Mouse (Mus musculus): ENCODE results near the gene Zbtb2.
A peak's percentile ranks its signal among the peaks of the same experiment; 100 is the strongest.
"Not testable (repeated sequence)": the region's sequence is repeated elsewhere in the genome, so short reads cannot be mapped to it uniquely, and the experiment has no call there.

Gene Zbtb2

GRCm38 (mm10) chr10:4387701-4388383 lies at the start of gene Zbtb2:
Gene Zbtb2, minus strand, starts transcription at chr10:4388108.
- peak; percentile 76 to 94 for DNase-seq

- no peak for DNase-seq
Measured at GRCm38 (mm10) chr10:4435416-4435815, 47.5 kb upstream of the Zbtb2 start.

- not testable (repeated sequence) for DNase-seq
Measured at GRCm38 (mm10) chr10:4433871-4434270, 46.0 kb upstream of the Zbtb2 start.

- no peak for DNase-seq
Measured at GRCm38 (mm10) chr10:4432996-4433755, 45.3 kb upstream of the Zbtb2 start.

GRCm38 (mm10) chr10:4432123-4432931 lies 44.4 kb upstream of the Zbtb2 start, which contains the start of the genes Rmnd1 and Armt1:
Gene Rmnd1, minus strand, starts transcription at chr10:4432388.
Gene Armt1, plus strand, starts transcription at chr10:4432467.
- DNase-seq = peak; percentile 93 to 98

GRCm38 (mm10) chr10:4431746-4432122 lies 43.8 kb upstream of the Zbtb2 start:
- no peak for DNase-seq

GRCm38 (mm10) chr10:4430826-4431225 lies 42.9 kb upstream of the Zbtb2 start:
- peak; percentile 64 to 69 for DNase-seq

GRCm38 (mm10) chr10:4430399-4430798 lies 42.5 kb upstream of the Zbtb2 start:
- no peak for DNase-seq

GRCm38 (mm10) chr10:4425245-4425644 lies 37.3 kb upstream of the Zbtb2 start:
- peak in 1 of 2 experiments; percentile 36 for DNase-seq

- DNase-seq = no peak
Measured at GRCm38 (mm10) chr10:4407191-4407590, 19.3 kb upstream of the Zbtb2 start.

GRCm38 (mm10) chr10:4405511-4405910 lies 17.6 kb upstream of the Zbtb2 start:
- no peak for DNase-seq

- peak in 1 of 2 experiments; percentile 69 for DNase-seq
Measured at GRCm38 (mm10) chr10:4404895-4405491, 17.1 kb upstream of the Zbtb2 start.

- DNase-seq = no peak
Measured at GRCm38 (mm10) chr10:4398058-4398457, 10.2 kb upstream of the Zbtb2 start.

GRCm38 (mm10) chr10:4395321-4395720 lies 7.4 kb upstream of the Zbtb2 start:
- DNase-seq = no peak

- peak; percentile 46 to 65 for DNase-seq
Measured at GRCm38 (mm10) chr10:4391851-4392250, 3.9 kb upstream of the Zbtb2 start.

GRCm38 (mm10) chr10:4391076-4391475 lies 3.2 kb upstream of the Zbtb2 start:
- no peak for DNase-seq

GRCm38 (mm10) chr10:4390550-4390949 lies 2.6 kb upstream of the Zbtb2 start:
- no peak for DNase-seq

GRCm38 (mm10) chr10:4389461-4390112 lies 1.7 kb upstream of the Zbtb2 start:
- DNase-seq = no peak

- no peak for DNase-seq
Measured at GRCm38 (mm10) chr10:4389036-4389435, 1.1 kb upstream of the Zbtb2 start.

- peak in 1 of 2 experiments; percentile 21 for DNase-seq
Measured at GRCm38 (mm10) chr10:4388384-4388745, 457 bp upstream of the Zbtb2 start.

- DNase-seq = peak; percentile 95 to 99
Measured at GRCm38 (mm10) chr10:4386609-4387591, 1.0 kb downstream of the Zbtb2 start.
